Mouse (Mus musculus) limb, embryonic 14.5 days (tissue): Measurements from ENCODE around the gene Med27. TPM values are rescaled to one million over a fixed set of nuclear protein-coding genes. Genes with fewer than 3 reads are reported as not detected.

Experiments used
- ATAC-seq: fragments of 200-750 bp; cut with Nextera tagmentation; 2 replicates; pipeline ENCODE4 v1.8.0; 2017; ENCODE audit warnings: low read depth, moderate number of reproducible peaks, moderate TSS enrichment; ENCODE audit not compliant: low FRiP score
- DNase-seq: peaks from one replicate; pipeline ENCODE4 v3.0.0-alpha.2; 2015; ENCODE audit warnings: low spot score
- H3K27ac ChIP-seq: fragments of 300-500 bp; sonication (generic); replicated peaks from 2 replicates; pipeline ENCODE4 v1.5.1; 2014; ENCODE audit warnings: low read depth, mild to moderate bottlenecking, low read length, moderate library complexity, mixed read lengths
- H3K27me3 ChIP-seq: fragments of 300-500 bp; sonication (generic); 2 replicates; pipeline ENCODE4 v1.6.1; 2014; ENCODE audit warnings: low read length, mixed read lengths; ENCODE audit not compliant: control insufficient read depth, insufficient read depth
- H3K36me3 ChIP-seq: fragments of 300-500 bp; sonication (generic); 2 replicates; pipeline ENCODE4 v1.6.1; 2014; ENCODE audit warnings: mild to moderate bottlenecking, low read length, moderate library complexity, mixed read lengths; ENCODE audit not compliant: control insufficient read depth, insufficient read depth
- H3K4me1 ChIP-seq: fragments of 300-500 bp; sonication (generic); 2 replicates; pipeline ENCODE4 v1.6.1; 2014; ENCODE audit warnings: antibody characterized with exemption, low read length, mixed read lengths; ENCODE audit not compliant: control insufficient read depth, insufficient read depth
- H3K4me2 ChIP-seq: fragments of 300-500 bp; sonication (generic); replicated peaks from 2 replicates; pipeline ENCODE4 v1.6.1; 2014; ENCODE audit warnings: low read depth, mild to moderate bottlenecking, low read length, moderate library complexity; ENCODE audit not compliant: severe bottlenecking
- H3K4me3 ChIP-seq: fragments of 300-500 bp; sonication (generic); replicated peaks from 2 replicates; pipeline ENCODE4 v1.5.1; 2014; ENCODE audit warnings: low read length
- H3K9ac ChIP-seq: fragments of 300-500 bp; sonication (generic); 2 replicates; pipeline ENCODE4 v1.6.1; 2014; ENCODE audit warnings: mild to moderate bottlenecking, low read depth, low read length, moderate library complexity; ENCODE audit not compliant: severe bottlenecking
- H3K9me3 ChIP-seq: fragments of 300-500 bp; sonication (generic); 2 replicates; pipeline ENCODE4 v1.6.1; 2016; ENCODE audit warnings: low read length; ENCODE audit not compliant: control insufficient read depth
- POLR2A ChIP-seq: fragments of 200-500 bp; IDR thresholded peaks from 2 replicates; pipeline ENCODE4 v1.8.0; 2012; ENCODE audit warnings: inconsistent platforms, mild to moderate bottlenecking, moderate library complexity, borderline replicate concordance; ENCODE audit not compliant: insufficient read depth, insufficient read length; ENCODE audit errors: extremely low read depth
- WGBS: fragments of 180-500 bp; shearing (Covaris S2); extraction: QIAGEN DNeasy Blood & Tissue Kit; methylation state at CpG from one replicate; pipeline ENCODE4 v1.1.7; 2014; 5-methylcytosine and 5-hydroxymethylcytosine counted together
- polyA plus RNA-seq, 2 experiments: library from polyadenylated mRNA; depleted of rRNA in 1 of 2; stranded (reverse) in 1 of 2; unstranded in 1 of 2; fragments of >200 nt; fragmentation: Nextera tagmentation in 1 of 2; extraction: Ambion mirVana in 1 of 2; gene quantifications; 2 replicates each; pipeline versions ENCODE4 v1.2.1 to v1.2.3; 2012 to 2014

Med27 gene
- polyA plus RNA-seq, 2 experiments = 45.6 to 49.4 TPM

- DNase-seq (no peak), ATAC-seq (no peak)
- Histone ChIP-seq H3K9ac (no peak overlapping the region), H3K36me3 (no peaks in the 10 kb centered on the region), H3K4me2 (no peak overlapping the region), H3K9me3 (no peaks in the 10 kb centered on the region), H3K4me1 (no peaks in the 10 kb centered on the region), H3K4me3 (no peak overlapping the region), H3K27ac (no peak overlapping the region), H3K27me3 (no peaks in the 10 kb centered on the region)
- 59% methylated on average over 2 of the region's 2 CpGs for WGBS
- TF ChIP-seq POLR2A = no peak
Observed at GRCm38 (mm10) chr2:29473907-29474306, 127.3 kb downstream of the Med27 start.

DNA sequence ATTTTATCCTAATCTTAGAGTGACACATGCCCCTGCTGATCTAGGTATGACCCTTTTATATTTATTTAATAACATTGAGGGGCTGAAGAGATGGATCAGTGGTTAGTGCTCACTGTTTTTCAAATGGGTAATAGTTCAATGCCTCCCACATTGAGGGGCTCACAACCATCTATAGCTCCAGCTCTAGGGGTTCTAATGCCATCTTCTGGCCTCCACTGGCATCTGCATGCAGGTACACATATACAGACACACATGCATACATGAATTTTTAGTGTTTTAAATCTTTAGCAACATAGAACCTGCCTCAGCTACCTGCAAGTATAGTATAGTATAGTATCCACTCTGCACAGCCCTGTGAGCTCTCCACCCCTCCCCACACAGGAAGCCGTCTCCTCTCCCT is 130.1 kb downstream of the Med27 start:
- no peak for DNase-seq
- Histone ChIP-seq H3K4me3 (no peak overlapping the region), H3K9ac (no peak overlapping the region), H3K9me3 (no peaks in the 10 kb centered on the region), H3K4me2 (no peak overlapping the region), H3K36me3 (no peaks in the 10 kb centered on the region), H3K27ac (no peak overlapping the region), H3K27me3 (no peaks in the 10 kb centered on the region), H3K4me1 (no peaks in the 10 kb centered on the region)
- WGBS = 97% methylated on average over 1 of the region's 1 CpGs
- ATAC-seq = no peak
- no peak for TF ChIP-seq POLR2A

DNA sequence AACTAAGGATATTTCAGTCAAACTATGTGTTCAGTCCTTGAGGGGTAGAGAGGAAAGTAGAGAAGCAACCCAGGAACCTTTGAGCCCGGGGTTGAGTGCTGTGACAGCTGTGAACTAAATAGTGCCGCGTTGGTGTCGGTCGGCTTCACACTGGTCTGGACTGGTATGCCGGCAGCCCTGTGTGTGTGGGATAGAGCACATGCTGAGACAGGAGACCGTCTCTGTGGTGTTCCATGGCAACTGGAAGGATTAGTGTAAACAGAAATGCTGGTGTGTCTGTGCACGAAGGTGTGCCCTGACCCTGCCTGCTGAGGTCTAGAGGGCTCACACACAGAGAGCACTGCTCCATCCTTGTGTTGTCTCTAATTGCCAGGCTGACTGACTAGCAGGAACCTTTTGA is 135.2 kb downstream of the Med27 start:
- ATAC-seq = peak; percentile 81
- DNase-seq = no peak
- Histone ChIP-seq H3K4me3 (no peak overlapping the region), H3K9me3 (no peaks in the 10 kb centered on the region), H3K4me1 (peaks cover 4% of the 10 kb centered on the region; the same call in 1 of the 2 replicates), H3K27me3 (no peaks in the 10 kb centered on the region), H3K4me2 (no peak overlapping the region), H3K9ac (no peak overlapping the region), H3K36me3 (no peaks in the 10 kb centered on the region), H3K27ac (no peak overlapping the region)
- 52% methylated on average over 8 of the region's 8 CpGs for WGBS
- no peak for TF ChIP-seq POLR2A

DNA sequence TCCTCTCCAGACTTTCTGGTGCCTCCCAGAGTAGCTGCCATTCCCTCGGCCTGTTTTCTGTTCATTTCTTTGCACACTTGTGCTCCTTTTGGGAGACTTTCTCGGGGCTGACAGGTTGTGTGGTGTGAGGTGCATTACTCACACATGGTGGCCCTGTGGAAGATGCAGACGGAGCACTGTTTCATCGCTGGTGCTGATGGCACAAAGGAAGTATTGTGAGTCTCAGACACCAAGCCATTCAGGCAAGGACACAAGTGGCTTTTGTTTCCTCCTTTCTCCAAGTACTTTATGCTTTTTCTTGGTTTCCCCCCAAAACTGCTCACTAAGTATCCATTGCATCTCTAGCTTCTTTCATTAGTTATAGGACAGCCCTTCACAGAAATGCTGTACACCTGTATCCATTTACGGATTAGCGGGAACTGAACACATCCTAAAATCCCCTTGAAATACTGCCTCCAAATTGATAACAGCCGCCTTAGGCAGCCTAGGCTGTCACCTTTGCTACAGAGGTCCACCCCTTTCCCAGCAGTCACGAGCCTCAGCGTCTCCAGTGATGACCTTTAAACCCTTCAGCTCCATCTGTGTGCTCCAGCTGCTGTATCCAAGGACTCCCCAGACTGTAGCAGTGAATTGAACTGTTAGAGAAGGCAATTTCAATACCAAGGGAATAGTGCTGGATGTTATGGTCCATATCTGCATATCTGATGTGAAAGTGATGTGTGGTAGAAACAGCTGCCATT is 136.5 kb downstream of the Med27 start:
- Histone ChIP-seq H3K9ac (no peak overlapping the region), H3K9me3 (no peaks in the 10 kb centered on the region), H3K27me3 (no peaks in the 10 kb centered on the region), H3K4me1 (peaks cover 4% of the 10 kb centered on the region; the same call in 1 of the 2 replicates), H3K4me2 (no peak overlapping the region), H3K27ac (no peak overlapping the region; the same call in 1 of the 2 replicates), H3K4me3 (no peak overlapping the region), H3K36me3 (no peaks in the 10 kb centered on the region)
- no peak for TF ChIP-seq POLR2A
- 29% methylated on average over 9 of the region's 9 CpGs for WGBS
- no peak for DNase-seq
- ATAC-seq = no peak

DNA sequence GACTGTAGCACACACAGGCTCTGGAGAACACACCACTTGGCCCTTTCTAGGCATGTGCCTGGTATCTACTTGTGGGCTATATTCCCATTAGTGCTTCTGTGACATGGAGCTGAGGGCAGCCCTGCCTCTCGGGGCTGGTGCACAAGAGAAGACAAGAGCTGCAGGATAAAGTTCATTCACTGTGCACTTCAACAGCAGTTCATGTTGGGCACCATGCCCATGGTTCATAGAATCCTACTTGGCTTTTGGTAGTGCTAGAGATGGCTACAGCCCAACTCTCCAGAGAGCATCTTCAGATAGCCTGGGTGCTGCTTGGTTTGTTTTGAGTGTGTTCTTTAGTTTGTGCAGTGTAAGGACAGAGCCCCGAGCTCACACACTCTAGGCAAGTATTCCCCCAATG is 138.9 kb downstream of the Med27 start:
- 89% methylated on average over 2 of the region's 2 CpGs for WGBS

GRCm38 (mm10) chr2:29486491-29486890 is 139.9 kb downstream of the Med27 start:
- H3K4me2 ChIP-seq = no peak overlapping the region
- no peak overlapping the region for H3K4me3 ChIP-seq
- H3K27me3 ChIP-seq = no peaks in the 10 kb centered on the region
- 31% methylated on average over 7 of the region's 7 CpGs for WGBS
- H3K9ac ChIP-seq = no peak overlapping the region
- H3K9me3 ChIP-seq = no peaks in the 10 kb centered on the region
- no peak for TF ChIP-seq POLR2A
- no peak overlapping the region for H3K27ac ChIP-seq
- no peaks in the 10 kb centered on the region for H3K36me3 ChIP-seq
- peaks cover 4% of the 10 kb centered on the region; the same call in 1 of the 2 replicates for H3K4me1 ChIP-seq
- no peak for ATAC-seq
- no peak for DNase-seq

More for the DNA sequence above, 138.9 kb downstream of the Med27 start:
- no peak for TF ChIP-seq POLR2A
- no peak overlapping the region for H3K4me2 ChIP-seq
- no peaks in the 10 kb centered on the region for H3K27me3 ChIP-seq
- no peaks in the 10 kb centered on the region for H3K9me3 ChIP-seq
- ATAC-seq (no peak), DNase-seq (no peak)
- peaks cover 4% of the 10 kb centered on the region; the same call in 1 of the 2 replicates for H3K4me1 ChIP-seq
- H3K36me3 ChIP-seq = no peaks in the 10 kb centered on the region
- no peak overlapping the region for H3K4me3 ChIP-seq
- H3K27ac ChIP-seq = no peak overlapping the region
- H3K9ac ChIP-seq = no peak overlapping the region
